Mouse (Mus musculus): Measurements from ENCODE around the gene Gipr.

Gene Gipr

DNA sequence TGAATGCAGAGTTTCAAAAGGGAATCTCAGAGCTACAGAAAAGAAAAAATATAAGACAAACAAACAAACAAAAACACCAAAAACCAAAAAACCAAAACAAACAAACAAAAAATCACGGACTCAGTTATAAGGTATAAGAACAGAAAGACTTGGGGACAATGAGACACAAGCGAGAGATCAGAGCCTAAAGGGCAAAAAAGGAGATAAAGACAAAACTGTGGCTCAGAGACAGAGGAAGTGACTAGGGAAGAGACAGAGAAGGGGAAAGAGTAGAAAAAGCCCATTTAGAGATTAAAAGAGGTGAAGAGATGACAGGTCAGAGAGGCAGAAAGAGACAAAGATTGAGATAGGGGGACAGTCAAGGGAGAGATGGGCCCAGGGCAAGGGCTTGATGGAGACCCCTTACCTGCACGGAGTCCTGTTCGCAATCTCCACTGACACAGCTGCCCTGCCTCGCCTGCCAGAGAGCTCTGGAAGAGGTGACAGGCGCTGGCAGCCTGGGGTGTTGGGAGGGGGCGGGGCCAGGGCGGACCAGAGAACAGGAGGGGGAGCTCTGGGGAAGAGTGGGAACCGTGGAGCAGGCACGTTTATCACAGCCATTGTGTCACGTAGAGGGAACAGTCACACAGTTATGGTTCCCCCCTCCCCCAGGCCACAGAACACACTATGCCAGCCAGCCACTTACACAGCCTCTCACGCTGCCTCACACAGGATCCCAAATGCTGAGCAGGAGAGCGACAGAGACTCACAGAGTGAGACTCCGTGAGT, at the start of gene Gipr:
Gipr (minus strand) TSS at position 472 of the 768 bp plus-strand sequence.
- DNase-seq = peak; percentile 38

DNA sequence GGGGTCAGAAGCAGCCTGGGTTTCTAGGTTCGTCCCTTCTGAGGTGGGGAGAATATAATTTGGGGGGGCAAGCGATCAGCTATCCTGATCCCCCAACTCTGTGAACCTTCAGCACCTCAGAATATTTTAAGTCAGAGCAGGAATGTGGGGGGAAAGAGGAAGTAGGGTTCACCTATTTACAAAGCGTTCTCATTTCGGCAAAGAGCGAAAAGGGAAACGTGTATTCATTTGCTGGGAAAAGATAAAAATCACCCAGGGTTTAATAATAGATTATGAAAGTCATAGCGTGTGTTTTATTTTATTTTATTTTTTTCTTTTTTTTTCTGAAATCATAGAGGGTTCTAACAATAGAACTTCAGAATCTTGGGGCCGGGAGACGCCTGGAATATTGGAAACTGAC, 49.0 kb upstream of the Gipr start:
- DNase-seq = no peak

DNA sequence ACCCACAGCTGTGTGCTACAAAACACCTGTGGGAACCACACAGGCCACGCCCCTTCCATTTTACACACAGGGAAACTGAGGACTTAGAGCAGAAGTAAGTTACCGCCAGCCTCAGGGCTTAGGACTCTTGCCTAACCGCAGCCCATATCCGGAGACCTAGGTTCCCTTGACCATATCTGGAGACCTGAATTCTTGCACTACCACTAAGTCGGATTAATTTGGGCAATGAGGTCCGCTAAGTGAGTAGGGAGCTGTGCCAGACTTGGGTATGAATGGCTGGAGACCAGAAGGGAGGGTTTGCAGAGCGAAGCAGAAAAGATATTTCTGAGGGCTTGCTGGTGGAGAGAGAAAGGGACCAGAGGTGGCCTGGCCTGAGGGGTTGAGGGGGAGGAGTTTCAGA, 48.4 kb upstream of the Gipr start:
- no peak for DNase-seq

DNA sequence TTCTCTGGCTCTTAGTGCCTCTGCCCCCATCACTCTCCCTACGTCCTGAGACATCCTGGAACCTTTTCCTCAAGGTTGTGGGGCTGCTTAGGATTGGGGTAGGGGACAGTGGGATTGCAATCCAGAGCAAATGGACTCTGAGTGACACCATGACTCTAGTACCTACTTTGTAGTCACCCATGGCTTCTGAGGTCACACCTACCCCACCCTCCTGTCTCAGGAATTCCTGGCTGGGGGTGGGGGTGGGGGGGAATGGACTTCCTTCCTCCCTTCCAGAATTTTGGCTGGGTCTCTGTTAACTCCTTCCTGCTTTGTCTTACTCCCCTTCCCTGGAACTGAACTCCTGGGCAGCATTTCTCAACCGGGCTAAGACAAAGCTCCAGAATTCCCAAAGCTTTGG, 47.5 kb upstream of the Gipr start:
- no peak for DNase-seq

DNA sequence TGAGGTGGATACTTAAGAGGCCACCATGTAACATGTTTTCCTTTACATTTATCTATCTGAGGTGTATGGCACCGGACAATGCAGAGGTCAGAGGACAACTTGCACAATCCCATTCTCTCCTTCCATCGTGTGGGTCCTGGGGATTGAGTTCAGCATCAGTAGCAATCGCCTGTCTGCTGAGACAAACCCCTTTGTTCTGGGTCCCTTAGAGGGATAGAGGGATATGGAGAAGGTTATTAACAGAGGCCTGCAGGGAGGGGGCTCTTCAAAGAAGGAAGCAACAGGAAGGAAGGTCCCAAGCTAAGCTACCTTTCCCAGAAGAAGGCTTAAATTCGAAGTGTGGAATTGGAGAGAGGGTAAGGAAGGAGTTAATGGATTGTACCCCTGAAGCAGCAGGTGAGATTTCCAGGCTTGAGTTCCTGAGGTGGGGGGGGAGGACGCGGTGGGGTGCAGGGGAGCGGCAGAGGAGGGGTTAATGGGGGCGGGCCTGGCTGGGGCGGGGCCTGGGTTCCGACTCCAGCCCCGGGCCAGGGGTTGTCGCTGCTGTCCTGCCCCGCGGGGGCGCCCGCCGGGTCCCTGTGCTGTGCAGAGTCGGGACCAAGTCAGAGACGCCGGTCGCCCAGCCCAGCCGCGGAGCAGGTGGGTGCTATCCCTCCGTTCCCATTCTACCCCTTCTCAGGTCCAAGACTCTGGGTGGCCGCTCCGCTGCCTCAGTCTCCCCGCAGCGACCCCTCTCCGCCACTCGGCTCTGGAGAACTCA, 46.2 kb upstream of the Gipr start, which contains the start of gene Gpr4:
Gpr4 (plus strand) TSS at position 543 of the 760 bp plus-strand sequence.
- peak; percentile 81 for DNase-seq

DNA sequence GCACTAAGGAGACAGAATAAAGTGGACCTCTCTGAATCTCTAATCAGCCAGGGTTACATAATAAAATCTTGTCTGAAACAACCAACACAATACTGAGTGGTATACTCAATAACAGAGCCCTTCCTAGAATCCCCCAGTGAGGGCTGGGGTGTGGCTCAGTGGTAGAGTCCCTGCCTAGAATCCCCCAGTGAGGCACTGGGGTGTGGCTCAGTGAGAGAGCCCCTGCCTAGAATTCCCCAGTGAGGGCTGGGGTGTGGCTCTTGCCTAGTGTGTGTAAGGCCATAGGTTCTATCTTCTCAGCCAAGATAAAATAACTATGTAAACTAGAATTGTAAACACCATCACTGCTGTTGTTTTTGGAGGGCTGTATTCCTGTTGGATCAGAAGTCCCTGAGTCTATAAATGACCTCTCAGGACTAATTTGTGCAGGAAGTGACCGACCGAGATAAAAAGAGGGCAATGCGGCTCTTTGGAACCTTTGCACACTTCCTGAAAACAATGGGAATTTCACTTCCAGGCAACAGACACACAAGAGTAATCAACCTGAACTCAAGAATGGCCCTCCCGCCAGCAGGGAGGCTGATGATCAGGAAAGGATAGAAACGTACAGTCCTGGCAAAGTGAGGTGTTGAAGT, 45.2 kb upstream of the Gipr start:
- DNase-seq = no peak

DNA sequence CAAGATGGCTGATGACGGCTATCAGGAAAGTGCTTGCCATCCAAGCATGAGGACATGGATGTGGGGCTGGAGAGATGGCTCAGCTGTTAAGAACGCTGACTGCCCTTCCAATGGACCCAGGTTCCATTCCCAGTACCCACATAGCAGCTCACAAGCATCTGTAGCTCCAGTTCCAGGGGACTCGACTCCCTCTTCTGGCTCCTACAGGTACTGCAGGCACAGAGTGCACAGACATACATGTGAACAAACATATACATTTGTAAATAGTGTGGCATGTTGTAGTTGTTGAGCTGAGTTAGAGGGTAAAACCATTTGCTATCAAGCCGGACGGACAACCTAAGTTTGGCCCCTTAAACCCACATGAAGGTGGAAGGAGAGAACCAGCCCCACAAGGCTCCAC, 44.1 kb upstream of the Gipr start:
- no peak for DNase-seq

DNA sequence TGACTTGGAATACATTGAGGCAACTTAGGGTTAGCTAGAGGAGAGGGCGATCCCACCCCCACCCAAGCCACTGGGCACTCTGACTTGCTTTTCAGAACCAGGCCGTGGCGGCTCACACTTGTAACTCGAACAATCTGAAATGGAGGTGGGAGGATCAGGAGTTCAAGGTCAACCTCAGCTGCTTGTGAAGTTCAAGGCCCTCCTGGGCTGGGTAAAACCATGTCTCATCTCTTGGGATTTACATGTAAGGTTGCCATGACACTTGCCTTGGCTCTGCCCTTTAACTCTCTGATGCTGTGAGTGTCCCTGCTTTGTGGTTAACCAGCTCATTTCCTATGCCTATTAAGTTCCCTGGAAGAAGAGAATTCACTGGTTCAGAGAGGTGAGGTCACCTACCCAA, 43.6 kb upstream of the Gipr start:
- no peak for DNase-seq

DNA sequence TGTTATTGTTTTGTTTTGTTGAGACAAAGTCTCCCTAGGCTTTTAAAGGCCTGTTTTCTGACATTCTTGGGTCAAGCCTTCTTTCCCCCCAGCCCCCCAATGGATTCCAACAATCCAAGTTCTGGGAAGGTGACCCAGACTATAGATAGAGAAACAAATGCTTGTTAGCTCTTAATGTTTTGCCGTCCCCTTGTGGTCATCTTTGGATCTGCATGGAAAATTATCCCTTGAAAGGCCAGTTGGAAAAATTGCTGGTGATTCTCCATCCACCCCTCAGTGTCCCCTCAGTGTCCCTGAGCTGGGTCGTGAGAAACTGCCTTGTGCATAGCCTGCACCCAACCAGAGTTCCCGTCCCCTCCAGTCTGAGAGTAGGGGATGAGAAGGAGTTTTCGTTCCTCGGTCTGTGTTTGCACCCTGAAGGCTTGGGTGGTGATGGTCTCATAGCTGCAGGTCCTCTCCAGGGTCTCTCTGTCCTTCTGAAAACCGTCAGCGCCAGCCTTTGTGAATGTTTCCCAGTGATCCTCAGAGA, 43.1 kb upstream of the Gipr start:
- peak; percentile 77 for DNase-seq

DNA sequence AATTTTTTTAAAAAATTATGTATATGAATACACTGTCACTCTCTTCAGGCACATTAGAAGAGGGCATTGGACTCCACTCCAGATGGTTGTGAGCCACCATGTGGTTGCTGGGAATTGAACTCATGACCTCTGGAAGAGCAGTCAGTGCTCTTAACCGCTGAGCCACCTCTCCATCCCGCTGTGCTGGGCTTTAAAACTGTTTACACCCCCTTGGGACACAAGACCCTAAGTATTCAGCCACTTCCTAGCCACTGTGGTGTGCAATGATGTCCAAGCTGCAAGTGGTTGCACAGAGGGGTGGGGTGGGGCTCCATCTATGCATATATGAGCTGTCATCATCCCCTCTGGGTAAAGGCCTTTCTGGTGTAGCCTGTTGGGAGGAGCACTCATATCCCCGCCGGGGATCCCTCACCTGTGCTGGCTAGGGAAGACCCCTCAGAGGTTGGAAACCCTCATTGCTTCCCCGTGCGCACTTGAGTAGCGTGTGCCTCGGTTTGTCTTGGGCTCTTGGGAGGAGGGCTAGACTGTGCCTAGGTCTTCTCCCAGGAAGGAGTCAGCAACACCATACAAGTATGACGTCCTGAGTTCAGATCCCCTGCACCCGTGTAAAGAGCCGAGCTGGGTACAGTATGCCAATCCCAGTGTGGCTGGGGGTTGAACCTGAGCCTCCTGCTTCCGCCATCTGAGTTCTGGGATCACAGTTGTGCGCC, 42.4 kb upstream of the Gipr start:
- DNase-seq = no peak

DNA sequence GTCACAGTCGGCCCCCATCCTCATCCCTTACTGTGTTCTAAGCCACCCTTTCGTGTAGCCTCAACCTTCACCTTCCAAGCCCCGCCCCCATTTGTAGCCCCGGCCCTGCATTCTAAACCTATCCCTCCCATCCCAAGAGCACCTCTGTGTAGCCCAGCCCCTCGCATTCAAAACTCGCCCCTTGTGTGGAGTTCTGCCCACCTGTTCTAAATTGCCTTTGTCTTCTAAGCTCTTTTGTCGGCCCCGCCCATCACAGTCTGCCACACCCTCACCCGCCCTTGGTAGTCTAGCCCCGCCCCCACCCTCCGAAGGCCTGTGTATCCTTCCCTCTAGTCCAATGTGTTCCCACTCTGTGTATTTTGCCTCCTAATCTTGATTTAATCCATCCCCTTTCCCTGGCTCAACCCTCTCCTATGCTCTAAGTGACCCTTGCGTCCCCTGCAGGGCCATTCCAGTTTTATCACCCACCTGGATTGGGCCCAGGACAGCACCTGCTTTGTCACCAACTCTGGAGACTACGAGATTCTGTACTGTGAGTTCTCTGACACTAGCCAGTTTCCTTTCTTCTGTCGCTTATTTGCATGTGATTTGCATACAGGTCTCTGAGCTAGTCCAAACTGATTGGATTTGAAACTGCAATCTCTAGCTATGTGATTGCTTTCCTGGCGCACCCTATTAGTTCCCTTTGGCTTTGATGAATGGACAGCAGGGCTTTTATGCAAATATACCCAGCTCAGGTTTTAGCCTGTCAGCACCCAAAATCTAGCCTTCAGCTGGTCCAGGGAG, 36.3 kb upstream of the Gipr start:
- DNase-seq = no peak

DNA sequence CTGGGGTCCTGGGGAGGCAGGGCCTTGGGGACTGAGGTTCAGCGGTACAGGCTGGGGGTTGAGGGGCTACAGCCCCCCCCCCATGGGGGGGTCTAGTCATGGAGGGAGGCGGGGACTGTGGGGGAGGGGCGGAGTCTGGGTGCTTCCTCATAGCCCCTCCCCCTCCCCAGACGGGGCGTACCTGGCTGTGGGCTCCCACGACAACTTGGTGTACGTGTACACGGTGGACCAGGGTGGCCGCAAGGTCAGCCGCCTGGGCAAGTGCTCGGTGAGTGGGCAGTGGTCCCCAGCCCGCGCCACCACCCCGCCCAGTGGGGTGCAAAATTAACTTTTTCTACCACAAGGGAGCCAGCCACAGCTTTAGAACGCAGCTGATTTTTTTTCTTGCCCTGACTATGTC, 35.7 kb upstream of the Gipr start:
- DNase-seq = no peak

DNA sequence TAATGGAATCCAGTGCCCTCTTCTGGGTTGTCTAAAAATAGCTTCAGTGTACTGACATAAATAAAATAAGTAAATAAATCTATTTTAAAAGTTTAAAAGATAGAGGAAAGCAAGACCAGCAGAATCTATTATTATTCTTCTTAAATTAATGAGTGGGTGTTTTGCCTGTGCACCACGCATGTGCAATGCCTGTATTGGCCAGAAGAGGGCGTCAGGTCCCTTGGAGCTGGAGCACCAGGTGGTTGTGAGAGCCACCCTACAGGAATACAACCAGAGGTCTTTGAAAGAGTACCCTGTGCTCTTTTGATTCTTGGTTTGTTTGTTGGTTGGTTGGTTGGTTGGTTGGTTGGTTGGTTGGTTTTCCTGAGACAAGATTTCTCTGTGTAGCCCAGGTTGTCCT, 32.1 kb upstream of the Gipr start:
- DNase-seq = peak; percentile 59

DNA sequence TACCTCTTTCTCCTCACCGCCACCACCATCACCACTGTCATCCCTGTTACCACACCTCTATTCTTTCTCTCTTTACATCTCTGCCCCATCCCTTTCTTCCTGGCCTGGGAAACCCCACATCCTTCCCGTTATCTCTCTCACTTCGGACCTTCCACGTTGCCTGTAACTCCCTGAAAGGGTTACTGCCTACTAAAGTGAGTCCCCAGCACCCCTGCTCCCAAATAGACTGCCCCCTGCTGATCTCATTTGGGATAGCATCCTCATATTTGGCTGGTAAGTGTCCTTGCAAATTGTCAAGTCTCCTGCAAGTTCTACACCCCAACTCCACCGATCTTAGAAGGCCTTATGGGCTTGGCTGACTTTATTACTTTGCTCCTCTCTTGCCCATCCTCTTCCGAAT, 30.7 kb upstream of the Gipr start:
- DNase-seq = peak; percentile 64

DNA sequence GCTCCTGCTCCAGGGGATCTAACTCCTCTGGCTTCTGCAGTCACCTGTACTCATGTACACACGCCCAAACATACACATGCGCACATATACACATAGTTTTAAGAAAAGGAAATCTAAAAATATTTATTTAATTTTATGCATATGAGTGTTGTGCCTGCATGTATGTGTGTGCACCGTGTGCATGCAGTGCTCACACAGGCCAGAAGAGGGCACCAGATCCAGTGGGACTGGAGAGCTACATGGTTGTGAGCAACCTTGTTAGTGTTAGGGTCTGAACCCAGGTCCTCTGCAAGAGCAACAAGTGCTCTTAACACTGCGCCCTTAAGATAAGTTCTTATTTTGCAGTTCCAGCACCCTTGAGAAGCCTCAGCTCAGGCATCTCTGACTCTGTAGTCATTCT, 28.7 kb upstream of the Gipr start:
- no peak for DNase-seq

DNA sequence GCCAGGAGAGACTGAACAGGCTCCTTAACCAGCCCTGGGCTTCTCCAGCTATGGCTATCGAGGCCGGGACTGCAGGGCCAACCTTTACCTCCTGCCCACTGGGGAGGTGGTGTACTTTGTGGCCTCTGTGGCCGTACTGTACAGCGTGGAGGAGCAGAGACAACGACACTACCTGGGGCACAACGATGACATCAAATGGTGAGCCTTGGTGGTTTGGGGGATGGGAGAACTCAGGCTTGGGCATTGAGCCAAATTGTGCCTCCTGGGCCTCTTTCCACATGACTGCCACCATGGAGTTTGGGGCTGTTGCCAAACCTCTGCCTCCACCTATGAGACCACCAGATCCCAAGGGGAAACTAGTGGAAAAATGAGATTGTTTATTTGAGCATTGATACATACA, 18.8 kb upstream of the Gipr start:
- peak; percentile 69 for DNase-seq

DNA sequence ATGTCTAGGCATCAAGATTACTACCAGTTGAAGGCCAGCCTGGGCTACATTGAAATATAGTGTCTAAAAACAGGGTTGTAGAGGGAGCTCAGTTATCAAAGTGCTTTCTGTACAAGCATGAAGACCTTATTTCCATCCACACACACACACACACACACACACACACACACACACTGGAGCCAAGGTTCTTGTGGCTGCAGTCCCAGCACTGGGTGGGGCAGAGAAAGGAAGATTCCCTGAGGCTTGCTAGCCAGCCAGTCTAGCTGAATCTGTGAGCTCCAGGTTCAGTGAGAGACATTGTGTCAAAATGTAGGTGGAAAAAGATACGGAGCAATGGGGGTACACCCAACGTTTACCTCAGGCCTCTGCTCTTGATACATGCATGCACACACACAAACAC, 18.3 kb upstream of the Gipr start:
- peak; percentile 32 for DNase-seq

DNA sequence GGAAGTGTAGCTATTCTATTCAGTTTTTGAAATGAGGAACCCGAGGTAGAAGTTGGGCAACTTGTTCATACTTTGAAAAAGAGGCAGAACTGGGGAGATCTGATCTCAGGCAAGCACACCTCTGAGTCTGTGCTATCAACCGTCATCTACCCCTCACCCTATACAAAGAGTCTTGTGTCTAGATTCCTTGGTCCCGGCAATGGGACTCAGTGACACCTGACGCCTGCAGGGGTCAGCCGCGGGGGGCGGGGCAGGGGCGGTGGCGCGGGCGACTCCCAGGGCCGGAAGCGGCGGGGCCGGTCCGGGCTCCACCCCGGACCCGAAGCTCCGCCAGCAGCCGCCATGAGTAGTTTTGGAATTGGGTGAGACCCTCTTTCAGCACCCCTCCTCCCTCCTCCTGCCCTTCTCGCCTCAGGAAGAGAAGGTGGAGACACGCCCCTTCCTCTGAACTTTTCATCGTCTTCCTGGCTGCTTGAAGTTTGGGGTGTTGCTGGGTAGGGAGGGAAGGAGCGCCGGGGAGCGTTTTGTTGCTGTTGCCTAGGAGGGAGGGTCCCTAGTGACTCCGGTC, 15.0 kb upstream of the Gipr start:
- peak; percentile 80 for DNase-seq

DNA sequence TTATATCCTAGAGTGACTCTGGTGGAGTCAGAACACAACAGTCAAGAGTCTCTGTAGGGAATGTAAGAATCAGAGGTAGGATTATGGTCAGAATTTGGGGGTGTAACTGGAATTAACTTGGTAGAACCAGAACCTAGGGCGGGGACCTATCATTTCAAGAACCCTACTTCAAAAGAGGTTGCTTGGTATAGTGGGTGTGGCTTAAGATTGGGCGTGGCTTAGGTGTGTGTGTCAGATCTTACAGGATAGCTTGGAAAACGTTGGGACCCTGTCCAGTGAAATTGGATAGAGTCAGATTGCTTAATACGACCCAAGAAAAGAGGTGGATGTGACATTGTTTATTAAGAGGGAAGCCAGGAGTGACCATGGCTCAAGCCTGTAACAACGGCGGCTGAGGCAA, 14.0 kb upstream of the Gipr start:
- no peak for DNase-seq

DNA sequence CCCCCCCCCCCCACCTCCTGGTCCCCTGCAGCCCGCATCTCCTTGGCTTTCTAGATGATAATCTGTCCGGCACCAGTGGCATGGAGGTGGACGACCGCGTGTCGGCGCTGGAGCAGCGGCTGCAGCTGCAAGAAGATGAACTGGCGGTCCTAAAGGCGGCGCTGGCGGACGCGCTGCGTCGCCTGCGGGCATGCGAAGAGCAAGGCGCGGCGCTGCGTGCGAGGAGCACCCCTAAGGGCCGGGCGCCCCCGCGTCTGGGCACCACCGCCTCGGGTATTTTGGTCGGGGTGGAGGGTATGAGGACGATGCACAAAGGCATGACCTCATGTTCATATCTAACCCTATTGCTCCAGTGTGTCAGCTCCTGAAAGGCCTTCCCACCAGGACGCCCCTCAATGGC, 13.2 kb upstream of the Gipr start:
- DNase-seq = peak; percentile 85

DNA sequence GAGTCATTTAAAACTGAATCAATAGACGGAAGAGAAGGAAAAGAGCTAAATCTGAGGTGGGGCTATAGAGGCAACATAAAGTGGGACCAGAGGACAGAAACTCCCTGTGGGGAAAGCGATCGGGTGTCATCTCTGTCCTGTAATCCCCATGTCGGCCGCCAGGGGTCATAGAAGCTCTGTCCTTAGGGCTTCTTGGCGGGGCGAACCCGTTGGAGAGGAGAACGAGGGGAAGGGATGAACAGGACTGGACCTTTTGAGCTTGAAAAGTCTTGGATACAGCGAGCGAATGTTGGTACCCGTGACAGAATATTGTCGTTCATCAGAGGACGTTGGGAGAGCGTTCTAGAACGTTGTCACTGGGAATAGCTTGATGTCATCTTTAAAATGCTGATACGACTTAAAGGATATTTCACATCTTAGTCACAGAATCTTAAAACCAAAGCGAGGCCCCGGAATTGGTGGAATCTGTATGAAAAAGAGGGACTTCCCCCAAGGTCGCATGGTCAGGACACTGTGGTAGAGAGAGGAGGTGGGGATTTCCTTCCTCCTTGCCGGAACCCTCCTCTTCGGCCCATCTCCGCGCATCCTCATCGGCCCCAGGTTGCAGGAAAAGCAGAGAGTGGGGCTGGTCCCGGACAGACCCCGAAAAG, 12.6 kb upstream of the Gipr start:
- peak; percentile 85 for DNase-seq

Measured in kidney, postnatal 10 days (tissue).